Mouse (Mus musculus) heart, embryonic 11.5 days (tissue): ENCODE measurements around the gene Maml2. TPM values are rescaled to one million over a fixed set of nuclear protein-coding genes. Genes with fewer than 3 reads are reported as not detected.

Experiments used
- ATAC-seq: fragments of 200-750 bp; cut with Nextera tagmentation; replicated peaks from 2 replicates; pipeline ENCODE4 v1.8.0; 2017; ENCODE audit warnings: moderate library complexity; ENCODE audit not compliant: insufficient number of reproducible peaks, low FRiP score, low TSS enrichment
- H3K27ac ChIP-seq: fragments of 300-500 bp; sonication (generic); 2 replicates; pipeline ENCODE4 v1.5.1; 2014; ENCODE audit warnings: mild to moderate bottlenecking, low read depth, low read length
- H3K27me3 ChIP-seq: fragments of 300-500 bp; sonication (generic); 2 replicates; pipeline ENCODE4 v1.6.1; 2014; ENCODE audit warnings: mild to moderate bottlenecking, low read length, mixed read lengths; ENCODE audit not compliant: control insufficient read depth, insufficient read depth
- H3K36me3 ChIP-seq: fragments of 300-500 bp; sonication (generic); 2 replicates; pipeline ENCODE4 v1.6.1; 2014; ENCODE audit warnings: mild to moderate bottlenecking, low read length, moderate library complexity, mixed read lengths; ENCODE audit not compliant: control insufficient read depth, insufficient read depth
- H3K4me1 ChIP-seq: fragments of 300-500 bp; sonication (generic); 2 replicates; pipeline ENCODE4 v1.6.1; 2014; ENCODE audit warnings: low read length; ENCODE audit not compliant: control insufficient read depth, insufficient read depth
- H3K4me2 ChIP-seq: fragments of 300-500 bp; sonication (generic); 2 replicates; pipeline ENCODE4 v1.6.1; 2014; ENCODE audit warnings: mild to moderate bottlenecking, moderate library complexity
- H3K4me3 ChIP-seq: fragments of 300-500 bp; sonication (generic); 2 replicates; pipeline ENCODE4 v1.5.1; 2014; ENCODE audit warnings: low read depth, low read length
- H3K9ac ChIP-seq: fragments of 300-500 bp; sonication (generic); 2 replicates; pipeline ENCODE4 v1.6.1; 2014; ENCODE audit warnings: mild to moderate bottlenecking, low read depth, low read length, moderate library complexity
- H3K9me3 ChIP-seq: fragments of 300-500 bp; sonication (generic); replicated peaks from 2 replicates; pipeline ENCODE4 v1.6.1; 2016; ENCODE audit warnings: low read length; ENCODE audit not compliant: control insufficient read depth
- WGBS: fragments of 180-500 bp; shearing (Covaris S2); extraction: QIAGEN DNeasy Blood & Tissue Kit; methylation state at CpG from one replicate; pipeline ENCODE4 v1.1.7; 2014; ENCODE audit not compliant: insufficient replicate concordance; 5-methylcytosine and 5-hydroxymethylcytosine counted together
- polyA plus RNA-seq: library from polyadenylated mRNA; unstranded; fragments of >200 nt; fragmentation: Nextera tagmentation; extraction: Ambion mirVana; gene quantifications from 2 replicates; pipeline ENCODE4 v1.2.1, GENCODE M21; 2014

Maml2 gene
- polyA plus RNA-seq, 1 experiment from 2014 or later = 9.1 TPM

- H3K27ac ChIP-seq = no peak overlapping the region
- no peak overlapping the region for H3K9ac ChIP-seq
- ATAC-seq = no peak
- H3K27me3 ChIP-seq = no peaks in the 10 kb centered on the region
- no peaks in the 10 kb centered on the region for H3K9me3 ChIP-seq
- H3K4me2 ChIP-seq = no peak overlapping the region
- H3K4me3 ChIP-seq = no peak overlapping the region
- WGBS = 66% methylated on average over 3 of the region's 3 CpGs
- H3K36me3 ChIP-seq = no peaks in the 10 kb centered on the region
- peaks cover 10% of the 10 kb centered on the region; the same call in 1 of the 2 replicates for H3K4me1 ChIP-seq
Observed at GRCm38 (mm10) chr9:13611561-13611960, 313.8 kb downstream of the Maml2 start.

- H3K9me3 ChIP-seq = no peaks in the 10 kb centered on the region
- no peak overlapping the region for H3K27ac ChIP-seq
- H3K4me2 ChIP-seq = no peak overlapping the region
- no peaks in the 10 kb centered on the region for H3K27me3 ChIP-seq
- 66% methylated on average over 8 of the region's 8 CpGs for WGBS
- H3K36me3 ChIP-seq = no peaks in the 10 kb centered on the region
- H3K4me3 ChIP-seq = no peak overlapping the region
- peaks cover 10% of the 10 kb centered on the region; the same call in 1 of the 2 replicates for H3K4me1 ChIP-seq
- no peak overlapping the region for H3K9ac ChIP-seq
- no peak for ATAC-seq
Observed at GRCm38 (mm10) chr9:13612371-13612770, 314.6 kb downstream of the Maml2 start.

- no peak overlapping the region for H3K4me3 ChIP-seq
- peaks cover 10% of the 10 kb centered on the region; the same call in 1 of the 2 replicates for H3K4me1 ChIP-seq
- no peak overlapping the region for H3K9ac ChIP-seq
- no peak overlapping the region for H3K27ac ChIP-seq
- 53% methylated on average over 8 of the region's 8 CpGs for WGBS
- H3K36me3 ChIP-seq = no peaks in the 10 kb centered on the region
- H3K27me3 ChIP-seq = no peaks in the 10 kb centered on the region
- H3K9me3 ChIP-seq = no peaks in the 10 kb centered on the region
- no peak for ATAC-seq
- no peak overlapping the region for H3K4me2 ChIP-seq
Observed at GRCm38 (mm10) chr9:13613325-13614268, 315.8 kb downstream of the Maml2 start.

GRCm38 (mm10) chr9:13616383-13617009 lies 318.7 kb downstream of the Maml2 start:
- Histone ChIP-seq H3K9ac (no peak overlapping the region), H3K4me3 (no peak overlapping the region), H3K9me3 (no peaks in the 10 kb centered on the region), H3K4me2 (no peak overlapping the region), H3K36me3 (peaks cover 2% of the 10 kb centered on the region), H3K4me1 (peaks cover 10% of the 10 kb centered on the region; the same call in 1 of the 2 replicates), H3K27me3 (no peaks in the 10 kb centered on the region), H3K27ac (no peak overlapping the region)
- no peak for ATAC-seq
- WGBS = 56% methylated on average over 5 of the region's 5 CpGs

GRCm38 (mm10) chr9:13620794-13621193 lies 323.0 kb downstream of the Maml2 start:
- Histone ChIP-seq H3K27ac (no peak overlapping the region), H3K27me3 (no peaks in the 10 kb centered on the region), H3K4me3 (no peak overlapping the region), H3K9ac (no peak overlapping the region), H3K36me3 (peaks cover 5% of the 10 kb centered on the region), H3K4me1 (peaks cover 3% of the 10 kb centered on the region; the same call in 1 of the 2 replicates), H3K9me3 (no peaks in the 10 kb centered on the region), H3K4me2 (no peak overlapping the region)
- ATAC-seq = no peak
- WGBS = 70% methylated on average over 6 of the region's 6 CpGs

- Histone ChIP-seq H3K4me1 (no peaks in the 10 kb centered on the region; the same call in 1 of the 2 replicates), H3K27ac (no peak overlapping the region), H3K9me3 (no peaks in the 10 kb centered on the region), H3K4me2 (no peak overlapping the region), H3K36me3 (peaks cover 5% of the 10 kb centered on the region), H3K9ac (no peak overlapping the region), H3K4me3 (no peak overlapping the region), H3K27me3 (no peaks in the 10 kb centered on the region)
- WGBS = 96% methylated on average over 3 of the region's 3 CpGs
- ATAC-seq = no peak
Observed at GRCm38 (mm10) chr9:13621941-13622340, 324.2 kb downstream of the Maml2 start.

- no peak overlapping the region for H3K4me2 ChIP-seq
- H3K4me3 ChIP-seq = no peak overlapping the region
- no peaks in the 10 kb centered on the region for H3K9me3 ChIP-seq
- H3K27ac ChIP-seq = no peak overlapping the region
- no peak for ATAC-seq
- no peak overlapping the region for H3K9ac ChIP-seq
- WGBS = 78% methylated on average over 5 of the region's 5 CpGs
- H3K27me3 ChIP-seq = no peaks in the 10 kb centered on the region
- H3K4me1 ChIP-seq = no peaks in the 10 kb centered on the region; the same call in 1 of the 2 replicates
- H3K36me3 ChIP-seq = peaks cover 5% of the 10 kb centered on the region
Observed at GRCm38 (mm10) chr9:13622426-13622825, 324.7 kb downstream of the Maml2 start.

GRCm38 (mm10) chr9:13623892-13624422 lies 326.2 kb downstream of the Maml2 start:
- ATAC-seq = no peak
- no peak overlapping the region for H3K27ac ChIP-seq
- H3K27me3 ChIP-seq = no peaks in the 10 kb centered on the region
- no peak overlapping the region for H3K4me3 ChIP-seq
- no peak overlapping the region for H3K4me2 ChIP-seq
- peaks cover 5% of the 10 kb centered on the region for H3K36me3 ChIP-seq
- H3K9me3 ChIP-seq = no peaks in the 10 kb centered on the region
- H3K9ac ChIP-seq = no peak overlapping the region
- H3K4me1 ChIP-seq = no peaks in the 10 kb centered on the region; the same call in 1 of the 2 replicates
- 92% methylated on average over 3 of the region's 3 CpGs for WGBS
